Mouse (Mus musculus) intestine, postnatal 0 days (tissue): ENCODE data around the gene Slc16a10. TPM values are rescaled to one million over a fixed set of nuclear protein-coding genes. Genes with fewer than 3 reads are reported as not detected.

Experiments used
- ATAC-seq: fragments of 200-750 bp; cut with Nextera tagmentation; 2 replicates; pipeline ENCODE4 v1.8.0; 2017; ENCODE audit warnings: mild to moderate bottlenecking, moderate TSS enrichment, moderate library complexity
- H3K27ac ChIP-seq: fragments of 300-500 bp; sonication (generic); 2 replicates; pipeline ENCODE4 v1.5.1; 2014; ENCODE audit warnings: mild to moderate bottlenecking, low read depth, low read length, moderate library complexity
- H3K27me3 ChIP-seq: fragments of 300-500 bp; sonication (generic); replicated peaks from 2 replicates; pipeline ENCODE4 v1.6.1; 2014; ENCODE audit warnings: low read length, mixed read lengths; ENCODE audit not compliant: control insufficient read depth, insufficient read depth
- H3K36me3 ChIP-seq: fragments of 300-500 bp; sonication (generic); 2 replicates; pipeline ENCODE4 v1.6.1; 2014; ENCODE audit warnings: mild to moderate bottlenecking, moderate library complexity; ENCODE audit not compliant: control insufficient read depth, insufficient read depth
- H3K4me1 ChIP-seq: fragments of 300-500 bp; sonication (generic); replicated peaks from 2 replicates; pipeline ENCODE4 v1.6.1; 2014; ENCODE audit warnings: antibody characterized with exemption, low read length, mixed read lengths; ENCODE audit not compliant: control insufficient read depth, insufficient read depth
- H3K4me2 ChIP-seq: fragments of 300-500 bp; sonication (generic); replicated peaks from 2 replicates; pipeline ENCODE4 v1.6.1; 2014; ENCODE audit warnings: low read depth, mild to moderate bottlenecking, moderate library complexity
- H3K4me3 ChIP-seq: fragments of 300-500 bp; sonication (generic); 2 replicates; pipeline ENCODE4 v1.5.1; 2014; ENCODE audit warnings: low read depth, low read length
- H3K9ac ChIP-seq: fragments of 300-500 bp; sonication (generic); 2 replicates; pipeline ENCODE4 v1.6.1; 2014; ENCODE audit warnings: mild to moderate bottlenecking, low read depth, low read length
- H3K9me3 ChIP-seq: fragments of 300-500 bp; sonication (generic); 2 replicates; pipeline ENCODE4 v1.6.1; 2016; ENCODE audit warnings: mixed run types; ENCODE audit not compliant: control insufficient read depth
- CTCF ChIP-seq: sonication (generic); IDR thresholded peaks from 2 replicates; pipeline ENCODE4 v1.5.1; 2016; ENCODE audit warnings: low read depth, mild to moderate bottlenecking, control low read depth, antibody characterized with exemption, moderate library complexity
- WGBS: fragments of 180-500 bp; shearing (Covaris S2); extraction: QIAGEN DNeasy Blood & Tissue Kit; methylation state at CpG from one replicate; pipeline ENCODE4 v1.1.7; 2014; 5-methylcytosine and 5-hydroxymethylcytosine counted together
- polyA plus RNA-seq: library from polyadenylated mRNA; unstranded; fragments of >200 nt; fragmentation: Nextera tagmentation; extraction: Ambion mirVana; gene quantifications from 2 replicates; pipeline ENCODE4 v1.2.1, GENCODE M21; 2015

The Slc16a10 gene
- polyA plus RNA-seq, 1 experiment from 2014 or later, result 57.5 TPM

- 85% methylated on average over 2 of the region's 2 CpGs for WGBS
Measured at GRCm38 (mm10) chr10:40124096-40124495, 18.0 kb downstream of the Slc16a10 start.

DNA sequence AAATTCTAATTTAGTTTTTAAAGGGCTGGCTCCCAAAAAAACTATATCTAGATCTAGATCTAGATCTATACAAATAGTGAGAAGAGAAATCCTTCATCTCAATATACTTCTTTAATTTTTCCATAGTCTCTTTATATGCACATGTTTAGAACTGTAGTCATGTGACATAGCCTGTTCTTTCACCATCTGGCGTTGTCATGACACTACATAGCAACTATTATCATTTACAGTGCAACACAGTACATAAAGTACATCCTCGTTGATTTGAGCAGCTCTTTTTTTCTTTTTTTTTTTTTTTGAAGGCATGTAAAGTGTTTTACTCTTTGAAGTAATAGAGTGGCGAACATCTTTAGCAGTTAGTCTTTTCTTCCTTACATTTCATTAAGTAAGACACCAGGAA lies 22.6 kb downstream of the Slc16a10 start:
- Histone ChIP-seq H3K27ac (no peak overlapping the region), H3K36me3 (no peaks in the 10 kb centered on the region), H3K9me3 (no peaks in the 10 kb centered on the region), H3K4me1 (no peaks in the 10 kb centered on the region), H3K4me2 (no peak overlapping the region), H3K4me3 (no peak overlapping the region), H3K27me3 (no peaks in the 10 kb centered on the region), H3K9ac (no peak overlapping the region)
- 67% methylated on average over 3 of the region's 3 CpGs for WGBS
- ATAC-seq, result no peak
- no peak for TF ChIP-seq CTCF

More at GRCm38 (mm10) chr10:40124096-40124495, 18.0 kb downstream of the Slc16a10 start:
- no peak overlapping the region for H3K27ac ChIP-seq
- H3K4me1 ChIP-seq, result no peaks in the 10 kb centered on the region
- TF ChIP-seq CTCF, result no peak
- no peaks in the 10 kb centered on the region for H3K9me3 ChIP-seq
- ATAC-seq, result no peak
- H3K9ac ChIP-seq, result no peak overlapping the region
- 0 out of 2 replicates have a peak, but pooled peaks cover 3% of the 10 kb centered on the region for H3K36me3 ChIP-seq
- H3K4me3 ChIP-seq, result no peak overlapping the region
- no peaks in the 10 kb centered on the region for H3K27me3 ChIP-seq
- H3K4me2 ChIP-seq, result no peak overlapping the region

DNA sequence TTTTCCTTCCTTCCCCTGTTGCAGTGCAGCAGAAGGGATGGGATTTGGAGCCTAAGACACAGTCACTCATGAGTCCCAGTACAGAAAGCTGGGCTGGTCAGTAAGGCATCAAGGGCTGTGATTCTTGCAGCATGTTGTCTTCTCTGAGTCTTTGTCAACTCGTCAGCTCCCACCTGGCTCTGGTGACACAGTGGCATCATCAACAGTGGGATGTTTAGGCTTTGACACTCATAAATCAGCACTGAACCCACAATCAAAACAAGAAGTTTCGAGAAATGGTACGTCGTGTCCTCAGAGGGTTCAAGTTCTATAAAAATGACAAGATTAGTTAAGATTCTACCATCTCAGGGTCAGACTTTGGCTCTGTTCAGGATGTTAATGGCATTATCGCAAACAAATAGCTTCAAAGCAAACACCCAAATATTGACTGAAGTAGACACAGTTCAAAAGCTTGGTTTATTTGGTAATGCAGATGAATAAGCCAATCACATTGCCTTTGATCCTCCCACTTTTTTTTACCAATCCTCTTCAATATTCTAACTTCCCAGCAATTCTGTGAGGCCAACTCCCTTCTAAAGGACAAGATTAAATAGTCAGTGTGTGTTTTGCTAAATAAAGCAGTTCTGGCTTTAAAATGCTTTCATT lies 23.2 kb downstream of the Slc16a10 start:
- H3K27ac ChIP-seq, result no peak overlapping the region
- no peak overlapping the region for H3K4me2 ChIP-seq
- no peaks in the 10 kb centered on the region for H3K27me3 ChIP-seq
- 75% methylated on average over 5 of the region's 5 CpGs for WGBS
- H3K4me1 ChIP-seq, result no peaks in the 10 kb centered on the region
- no peak overlapping the region for H3K4me3 ChIP-seq
- no peaks in the 10 kb centered on the region for H3K36me3 ChIP-seq
- no peak for ATAC-seq
- TF ChIP-seq CTCF, result no peak
- H3K9ac ChIP-seq, result no peak overlapping the region
- no peaks in the 10 kb centered on the region for H3K9me3 ChIP-seq

GRCm38 (mm10) chr10:40113517-40114085 lies 28.5 kb downstream of the Slc16a10 start:
- no peak overlapping the region for H3K4me2 ChIP-seq
- H3K9ac ChIP-seq, result no peak overlapping the region
- WGBS, result 71% methylated on average over 7 of the region's 7 CpGs
- H3K9me3 ChIP-seq, result no peaks in the 10 kb centered on the region
- no peak overlapping the region for H3K4me3 ChIP-seq
- H3K4me1 ChIP-seq, result no peaks in the 10 kb centered on the region
- no peaks in the 10 kb centered on the region for H3K36me3 ChIP-seq
- ATAC-seq, result no peak
- H3K27ac ChIP-seq, result no peak overlapping the region
- TF ChIP-seq CTCF, result no peak
- no peaks in the 10 kb centered on the region for H3K27me3 ChIP-seq

- Histone ChIP-seq H3K9me3 (no peaks in the 10 kb centered on the region), H3K4me1 (no peaks in the 10 kb centered on the region), H3K9ac (no peak overlapping the region), H3K4me2 (no peak overlapping the region), H3K27ac (no peak overlapping the region), H3K27me3 (no peaks in the 10 kb centered on the region), H3K4me3 (no peak overlapping the region), H3K36me3 (no peaks in the 10 kb centered on the region)
- TF ChIP-seq CTCF, result no peak
- no peak for ATAC-seq
- 88% methylated on average over 10 of the region's 10 CpGs for WGBS
Measured at GRCm38 (mm10) chr10:40112256-40112655, 29.8 kb downstream of the Slc16a10 start.

DNA sequence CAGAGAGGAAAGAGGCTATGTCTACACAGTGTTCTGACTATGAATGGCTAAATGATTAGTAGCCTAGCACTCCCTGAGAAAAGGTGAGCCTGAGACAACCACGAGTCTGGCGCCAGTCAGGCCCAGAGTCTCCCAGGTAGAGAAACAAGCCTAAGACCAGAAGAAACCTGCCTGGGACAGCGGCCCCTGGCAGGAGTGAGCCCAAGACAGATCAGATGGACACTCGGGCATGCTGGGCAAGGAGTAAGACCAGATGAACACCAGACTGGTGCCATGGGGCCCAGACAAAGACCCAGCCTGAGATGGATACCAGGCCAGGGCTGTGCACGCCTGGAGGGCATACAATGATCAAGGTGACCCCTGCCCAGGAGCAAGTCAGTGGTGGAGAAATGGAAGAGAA lies 32.5 kb downstream of the Slc16a10 start:
- H3K27ac ChIP-seq, result no peak overlapping the region
- H3K4me3 ChIP-seq, result no peak overlapping the region
- no peak overlapping the region for H3K4me2 ChIP-seq
- H3K9ac ChIP-seq, result no peak overlapping the region
- no peaks in the 10 kb centered on the region for H3K36me3 ChIP-seq
- no peaks in the 10 kb centered on the region for H3K9me3 ChIP-seq
- peak; percentile 22; the same call in 1 of the 2 replicates for ATAC-seq
- H3K27me3 ChIP-seq, result no peaks in the 10 kb centered on the region
- no peak for TF ChIP-seq CTCF
- H3K4me1 ChIP-seq, result no peaks in the 10 kb centered on the region; the same call in 1 of the 2 replicates
- 88% methylated on average over 5 of the region's 5 CpGs for WGBS
